Mouse (Mus musculus) Muller cell, postnatal 12 days (primary cell): ENCODE data around the gene Igfbp7.

Experiments
- DNase-seq: peaks from one replicate; pipeline ENCODE4 v3.0.0-alpha.2; 2015; ENCODE audit errors: inconsistent ontology term

The Igfbp7 gene

DNA sequence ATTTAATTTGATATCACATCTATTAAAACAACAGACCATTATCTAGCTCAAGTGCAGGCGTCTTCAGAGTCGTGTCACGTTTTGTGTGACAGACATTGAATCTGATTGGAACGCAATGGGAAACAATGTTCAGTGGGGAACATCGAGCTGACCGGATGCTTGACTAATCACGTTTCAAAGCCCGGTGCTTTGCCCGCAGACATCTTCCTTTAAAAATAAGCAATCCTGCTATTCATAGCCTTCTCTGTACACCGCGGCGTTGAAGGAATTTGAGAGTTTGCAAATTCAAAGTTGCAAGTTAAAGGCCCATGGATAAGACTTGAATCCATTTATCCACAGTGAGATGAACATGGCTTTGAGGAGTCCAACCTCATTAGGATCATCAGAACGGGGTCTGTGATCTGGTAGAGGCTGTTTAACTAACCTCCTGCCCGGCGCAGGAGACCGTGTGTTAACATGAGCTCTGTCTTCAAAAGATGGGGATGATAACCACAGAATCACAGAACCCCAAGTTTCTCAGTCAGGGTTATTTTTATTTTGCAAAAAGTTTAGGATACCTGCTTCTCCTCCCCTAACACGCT lies 27.4 kb downstream of the Igfbp7 start:
- peak; percentile 81 for DNase-seq

GRCm38 (mm10) chr5:77379434-77380135 lies 28.3 kb downstream of the Igfbp7 start:
- no peak for DNase-seq

GRCm38 (mm10) chr5:77378027-77378426 lies 29.8 kb downstream of the Igfbp7 start:
- no peak for DNase-seq

DNA sequence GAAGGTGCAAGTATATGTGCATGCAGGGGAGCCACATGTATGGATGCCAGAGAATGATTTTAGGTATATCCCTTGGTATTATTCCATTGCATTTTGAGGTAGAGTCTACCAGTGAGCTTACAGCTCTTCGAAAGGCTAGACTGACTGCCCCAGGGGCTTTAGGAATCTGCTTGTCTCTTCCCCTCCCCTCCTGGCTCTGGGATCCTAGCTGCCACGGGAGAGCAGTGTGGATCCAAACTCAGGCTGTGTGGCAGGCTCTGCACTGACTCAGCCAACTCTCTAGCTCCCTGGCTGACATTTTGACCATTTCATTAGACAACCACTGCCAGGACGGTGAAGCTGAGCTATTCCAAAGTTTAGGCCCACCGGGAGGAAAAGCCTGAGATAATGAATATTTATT lies 32.3 kb downstream of the Igfbp7 start:
- no peak for DNase-seq

DNA sequence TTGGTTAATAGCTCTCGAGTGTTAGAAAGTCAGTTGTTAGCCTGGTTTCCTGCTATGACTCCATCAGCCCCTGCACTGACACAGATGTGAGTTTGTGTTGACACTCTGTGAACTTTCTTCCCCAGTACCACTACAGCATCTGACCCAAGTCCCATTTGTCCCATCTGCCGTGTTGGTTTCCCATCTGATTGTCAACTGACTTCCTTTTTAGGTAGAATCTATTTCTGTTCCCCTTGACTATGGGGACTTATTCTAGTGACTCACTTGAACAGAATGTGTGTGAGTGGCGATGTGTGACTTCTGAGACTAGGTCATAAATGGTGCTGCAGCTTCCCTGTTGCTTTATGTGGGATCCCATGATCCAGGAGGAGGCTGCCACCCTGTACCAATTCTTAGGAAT lies 32.9 kb downstream of the Igfbp7 start:
- peak; percentile 45 for DNase-seq

GRCm38 (mm10) chr5:77372778-77373177 lies 35.1 kb downstream of the Igfbp7 start:
- DNase-seq, result peak; percentile 57

DNA sequence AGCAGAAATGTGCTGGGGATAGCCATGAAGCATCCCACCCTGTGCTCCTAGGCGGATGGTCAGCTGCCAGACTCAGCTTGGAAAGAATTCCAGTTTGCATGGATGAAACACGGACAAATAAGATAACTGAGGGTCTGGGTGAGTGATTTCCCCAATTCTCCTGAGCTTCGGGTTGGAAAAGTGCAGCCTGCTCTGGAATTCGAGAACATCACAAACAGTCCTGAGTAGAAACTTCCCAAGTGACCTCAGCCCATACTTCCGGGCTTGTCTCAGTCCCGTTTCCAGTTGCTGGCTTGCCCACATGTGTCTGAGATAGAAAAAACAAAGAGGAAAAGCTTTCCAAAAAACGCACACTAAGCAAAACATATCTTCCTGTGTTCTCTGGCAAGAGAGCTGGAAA lies 35.6 kb downstream of the Igfbp7 start:
- no peak for DNase-seq

- no peak for DNase-seq
Observed at GRCm38 (mm10) chr5:77370378-77370892, 37.4 kb downstream of the Igfbp7 start.

GRCm38 (mm10) chr5:77369394-77369793 lies 38.4 kb downstream of the Igfbp7 start:
- no peak for DNase-seq

DNA sequence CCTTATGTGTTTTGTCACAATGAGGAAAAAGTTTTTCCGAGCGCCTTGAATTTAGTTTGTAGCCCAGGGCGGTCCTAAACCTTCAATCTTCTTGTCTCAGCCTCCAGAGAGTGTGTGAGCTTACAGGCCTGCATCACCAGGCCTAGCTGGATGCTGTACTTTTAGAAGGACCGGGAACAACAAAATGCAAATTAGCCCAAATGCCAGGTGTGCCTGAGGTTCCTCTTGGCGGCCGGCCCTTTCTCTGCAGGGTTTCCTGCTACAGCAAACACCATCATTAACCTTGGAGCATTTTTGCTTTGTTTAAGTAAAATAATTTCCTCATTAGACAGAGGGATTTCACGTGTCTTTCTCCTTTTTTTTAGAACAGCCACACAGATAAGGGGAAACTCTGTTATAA lies 39.6 kb downstream of the Igfbp7 start:
- DNase-seq, result peak; percentile 66

GRCm38 (mm10) chr5:77367682-77368081 lies 40.2 kb downstream of the Igfbp7 start:
- DNase-seq, result peak; percentile 87

GRCm38 (mm10) chr5:77367145-77367544 lies 40.7 kb downstream of the Igfbp7 start:
- no peak for DNase-seq

DNA sequence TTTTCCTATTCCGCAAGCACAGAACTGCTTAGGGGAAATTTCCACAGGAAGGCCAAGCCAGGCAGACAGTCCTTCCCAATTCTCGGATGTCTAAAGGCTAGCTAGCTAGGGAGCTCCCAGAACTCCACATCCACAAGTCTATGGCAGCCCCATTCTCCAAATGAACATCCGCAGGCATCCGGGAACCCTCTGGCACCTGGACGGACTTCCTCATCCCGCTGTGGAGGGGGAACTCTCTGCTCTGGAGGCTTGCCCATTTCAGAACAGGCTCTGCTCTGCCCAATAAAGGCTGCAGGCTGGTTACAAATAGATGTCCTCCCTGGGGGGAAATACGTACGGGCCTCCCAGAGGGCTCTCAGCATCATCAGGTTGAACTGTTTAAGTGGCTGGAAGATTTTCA lies 41.5 kb downstream of the Igfbp7 start:
- DNase-seq, result no peak

DNA sequence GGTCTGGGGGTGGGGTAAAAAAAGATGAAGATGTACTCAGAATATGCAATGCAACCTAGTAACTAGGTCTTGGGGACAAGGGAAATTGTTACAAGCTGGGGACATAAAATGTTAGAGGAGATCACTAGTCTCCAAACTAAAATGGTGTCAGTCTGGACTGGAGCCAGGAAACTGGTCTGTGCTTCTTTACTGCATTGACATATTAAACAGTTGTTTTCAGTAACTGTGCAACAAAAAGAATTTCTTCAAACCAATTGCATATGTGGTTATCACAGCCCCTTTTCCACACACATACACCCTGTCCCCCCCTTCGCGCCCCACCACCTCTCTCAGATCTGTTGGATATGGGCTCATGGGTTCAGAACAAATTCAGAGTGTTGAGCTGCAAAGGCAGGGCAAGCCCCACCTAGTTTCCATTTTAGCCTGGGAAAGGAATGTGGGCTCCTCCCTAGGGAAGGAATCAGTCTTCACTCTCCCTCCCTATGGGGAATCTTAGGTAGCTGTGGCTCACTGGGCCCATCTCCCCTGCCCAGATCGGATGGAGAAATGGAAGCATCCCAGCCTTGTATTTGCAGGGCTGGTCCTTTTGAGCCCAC lies 43.3 kb downstream of the Igfbp7 start:
- DNase-seq, result no peak

- DNase-seq, result no peak
Observed at GRCm38 (mm10) chr5:77363650-77364049, 44.2 kb downstream of the Igfbp7 start.

DNA sequence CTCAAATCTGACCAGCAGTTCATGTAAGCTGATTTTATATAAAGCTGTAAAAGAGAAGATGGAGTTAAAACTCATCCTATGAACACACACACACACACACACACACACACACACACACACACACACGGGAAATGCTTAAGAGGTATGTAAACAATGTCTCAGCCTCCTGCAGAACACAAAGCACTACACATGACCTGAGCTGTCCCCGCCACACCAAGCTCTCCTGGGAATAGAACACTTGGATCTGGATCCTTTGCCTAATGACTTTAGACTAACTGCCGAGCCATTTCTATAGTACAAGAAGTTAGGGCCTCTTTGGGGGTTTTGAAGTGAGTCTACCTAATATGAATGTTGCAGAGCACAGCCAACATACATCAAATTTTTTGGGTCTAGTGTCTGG lies 45.7 kb downstream of the Igfbp7 start:
- DNase-seq, result no peak

GRCm38 (mm10) chr5:77361006-77361405 lies 46.8 kb downstream of the Igfbp7 start:
- DNase-seq, result no peak

DNA sequence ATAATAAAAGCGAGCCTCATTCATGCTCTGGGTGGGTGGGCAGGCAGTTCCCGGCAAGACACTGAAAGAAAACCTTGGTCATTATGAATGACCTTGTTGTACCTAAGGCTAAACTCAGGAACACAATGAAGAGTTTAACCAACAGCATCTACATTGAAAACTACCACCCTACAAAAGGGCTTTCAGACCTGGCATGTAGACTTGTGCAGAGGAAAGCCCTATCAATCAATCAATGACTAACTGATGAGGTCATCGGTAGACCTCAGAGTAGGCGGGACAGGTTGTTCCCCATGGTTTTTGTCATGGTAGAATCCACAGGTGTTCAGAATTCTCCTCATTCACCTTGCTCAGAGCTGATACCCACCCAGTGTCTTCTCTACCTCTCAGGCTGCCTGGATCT lies 47.9 kb downstream of the Igfbp7 start:
- DNase-seq, result no peak

DNA sequence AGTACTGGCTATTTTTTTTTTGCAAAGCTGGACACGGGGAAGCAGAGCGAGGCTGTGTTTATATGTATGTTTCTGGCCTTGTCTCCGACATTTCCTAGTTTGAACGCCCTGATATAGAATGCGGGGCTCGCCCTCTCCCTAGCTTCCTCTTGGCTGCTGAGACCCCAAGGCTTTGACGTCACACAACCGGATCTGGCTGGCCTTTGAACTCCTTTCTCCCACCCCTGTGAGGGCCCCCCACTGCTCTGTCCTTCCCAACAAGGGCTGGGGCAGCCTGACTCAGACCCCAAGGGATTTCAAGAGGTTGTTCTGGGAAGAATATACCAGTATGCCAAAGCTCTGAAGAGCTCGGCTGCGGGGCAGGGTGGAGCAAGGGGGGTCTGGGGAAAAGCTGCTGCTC lies 49.5 kb downstream of the Igfbp7 start:
- DNase-seq, result peak; percentile 47

DNA sequence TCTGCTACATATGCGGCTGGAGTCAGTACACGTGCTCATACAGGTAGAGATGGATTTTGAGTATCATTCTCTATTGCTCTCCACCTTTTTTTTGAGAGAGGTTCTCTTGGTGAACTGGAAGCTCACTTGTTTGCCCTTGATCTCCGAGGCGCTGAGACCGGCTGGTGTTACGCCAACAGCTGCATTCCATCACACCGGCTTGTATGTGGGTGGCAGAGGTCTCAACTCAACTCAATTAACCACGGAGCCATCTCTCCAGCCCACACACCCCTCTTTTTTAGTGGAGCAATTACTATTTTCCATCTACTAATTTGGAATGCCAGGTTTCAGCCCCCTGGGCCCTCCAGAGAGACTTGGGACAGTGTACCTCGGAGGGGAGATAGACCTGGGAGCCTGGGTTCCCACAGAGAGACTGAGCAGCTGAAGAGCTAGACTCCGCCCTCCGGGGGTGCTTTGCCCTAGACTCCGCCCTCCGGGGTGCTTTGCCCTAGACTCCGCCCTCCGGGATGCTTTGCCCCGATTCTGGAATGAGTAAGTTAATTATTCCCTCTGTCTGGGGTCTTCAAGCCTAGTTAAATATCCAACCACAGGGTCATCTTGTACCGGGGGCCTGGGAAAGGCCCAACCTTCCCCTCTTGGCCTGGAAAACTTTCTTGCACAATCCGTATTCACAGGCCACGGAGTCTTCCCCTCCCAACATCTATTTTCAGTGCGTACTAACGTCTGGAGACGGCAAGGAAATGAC lies 50.3 kb downstream of the Igfbp7 start:
- DNase-seq, result peak; percentile 75

DNA sequence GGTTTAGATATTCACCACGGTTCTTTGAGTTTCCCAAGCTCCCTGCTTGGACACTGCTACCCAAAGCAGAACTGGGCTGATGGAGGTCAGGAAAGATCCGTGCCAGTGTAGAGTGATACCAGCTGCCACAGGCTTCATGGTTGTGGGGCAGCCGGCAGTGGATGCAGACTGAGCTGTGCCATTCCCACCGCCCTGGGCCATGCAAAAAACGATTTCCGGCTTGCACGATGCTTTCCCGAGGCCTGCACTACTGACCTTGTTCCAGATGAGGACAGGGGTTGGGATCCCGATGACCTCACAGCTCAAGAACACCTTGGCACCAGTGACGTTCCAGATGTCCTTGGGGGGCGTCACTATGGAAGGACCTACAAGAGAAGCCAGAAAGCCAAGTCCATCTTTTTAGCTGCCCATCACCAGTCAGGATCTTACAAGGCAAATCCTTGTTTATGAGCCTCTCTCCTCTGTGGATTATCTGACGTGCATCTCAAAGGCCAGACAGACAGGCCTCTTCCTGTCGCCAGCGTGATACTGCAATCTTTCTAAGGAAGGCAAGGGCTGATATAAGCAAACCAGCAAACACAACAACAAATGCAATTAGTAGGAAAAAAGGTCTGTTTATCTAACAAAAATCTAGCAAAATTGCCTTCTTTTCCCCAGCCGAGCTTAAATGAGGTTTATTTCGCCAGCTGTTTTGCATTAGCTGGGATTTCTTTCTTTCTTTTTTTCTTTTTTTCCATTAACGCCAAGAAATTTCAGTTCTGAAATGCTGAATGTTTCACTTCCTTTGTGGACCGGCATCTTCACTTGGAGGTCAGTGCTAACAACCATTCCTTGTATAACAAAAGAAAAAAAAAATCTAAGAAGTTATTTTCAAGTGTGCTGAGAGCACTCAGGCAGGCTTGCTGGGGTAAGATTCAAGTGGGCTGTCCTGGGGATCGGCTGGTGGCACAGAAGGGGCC lies 52.3 kb downstream of the Igfbp7 start:
- DNase-seq, result no peak
